Mouse (Mus musculus): ENCODE measurements around the gene Sox1. TPM values are rescaled to one million over a fixed set of nuclear protein-coding genes. Genes with fewer than 3 reads are reported as not detected.

Gene Sox1
- polyA plus RNA-seq, 1 experiment from 2014 or later: 1.1 TPM

GRCm38 (mm10) chr8:12387901-12388300, 7.2 kb upstream of the Sox1 start:
- peaks cover 6% of the 10 kb centered on the region; the same call in 1 of the 2 replicates for H3K4me1 ChIP-seq (ENCODE audit: control insufficient read depth, insufficient read depth, low read length)
- no peak for ATAC-seq (ENCODE audit: low read depth)
- no peak overlapping the region for H3K27ac ChIP-seq (ENCODE audit: low read depth, low read length)
- no peak overlapping the region for H3K4me2 ChIP-seq (ENCODE audit: low read depth, low read length)
- H3K9me3 ChIP-seq (ENCODE audit: control insufficient read depth, low read length): no peaks in the 10 kb centered on the region
- no peak overlapping the region for H3K9ac ChIP-seq (replicated peaks; ENCODE audit: low read depth, low read length)
- H3K36me3 ChIP-seq (ENCODE audit: control insufficient read depth, insufficient read depth, low read length): no peaks in the 10 kb centered on the region
- no peak overlapping the region for H3K4me3 ChIP-seq (ENCODE audit: low read depth, low read length)
- 17% methylated on average over 4 of the region's 4 CpGs for WGBS
- peaks cover 55% of the 10 kb centered on the region for H3K27me3 ChIP-seq (ENCODE audit: control insufficient read depth, insufficient read depth, low read length)

DNA sequence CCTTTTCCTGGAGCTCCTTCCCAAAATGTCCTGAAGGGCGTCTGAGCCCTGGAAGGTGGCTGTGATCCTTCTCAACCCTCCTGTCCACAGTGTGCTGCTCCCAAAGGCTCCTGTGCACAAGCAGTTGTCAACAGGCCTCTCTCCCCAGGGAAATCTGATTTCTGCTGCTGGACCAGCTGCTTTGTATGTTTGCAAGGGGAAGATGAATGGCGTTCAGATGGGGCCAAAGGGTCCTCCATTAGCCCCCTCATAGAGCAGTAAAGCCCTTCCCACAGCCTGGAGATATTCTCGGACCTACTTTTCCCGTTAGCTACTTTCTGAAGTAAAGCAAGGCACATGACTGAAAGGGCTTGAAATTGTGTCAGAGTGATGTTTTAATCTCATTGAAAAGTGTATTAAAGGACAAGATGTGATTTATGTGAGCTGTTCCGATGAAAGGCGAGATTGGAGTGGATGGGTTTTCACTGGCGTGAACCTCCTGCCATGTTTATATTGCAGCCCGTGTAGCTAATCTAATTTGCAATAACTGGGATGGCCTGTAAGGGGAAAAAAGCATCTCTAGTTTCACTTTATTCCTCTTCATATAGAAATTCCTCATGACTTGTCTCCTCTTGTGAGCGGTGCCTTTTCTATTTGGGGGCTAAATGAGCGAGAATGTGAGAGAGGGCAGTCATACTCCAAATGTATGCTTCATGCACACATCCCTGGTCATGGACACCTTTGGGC, 6.5 kb upstream of the Sox1 start:
- H3K4me3 ChIP-seq (ENCODE audit: low read depth, low read length): no peak overlapping the region
- no peaks in the 10 kb centered on the region for H3K36me3 ChIP-seq (ENCODE audit: control insufficient read depth, insufficient read depth, low read length)
- peaks cover 58% of the 10 kb centered on the region for H3K27me3 ChIP-seq (ENCODE audit: control insufficient read depth, insufficient read depth, low read length)
- H3K4me2 ChIP-seq (ENCODE audit: low read depth, low read length): no peak overlapping the region
- WGBS: 11% methylated on average over 10 of the region's 10 CpGs
- no peaks in the 10 kb centered on the region for H3K9me3 ChIP-seq (ENCODE audit: control insufficient read depth, low read length)
- ATAC-seq (ENCODE audit: low read depth): no peak
- H3K9ac ChIP-seq (replicated peaks; ENCODE audit: low read depth, low read length): no peak overlapping the region
- H3K27ac ChIP-seq (ENCODE audit: low read depth, low read length): no peak overlapping the region
- H3K4me1 ChIP-seq (ENCODE audit: control insufficient read depth, insufficient read depth, low read length): peaks cover 6% of the 10 kb centered on the region; the same call in 1 of the 2 replicates

- Histone ChIP-seq H3K36me3 (ENCODE audit: control insufficient read depth, insufficient read depth, low read length) (no peaks in the 10 kb centered on the region), H3K4me1 (ENCODE audit: control insufficient read depth, insufficient read depth, low read length) (peaks cover 6% of the 10 kb centered on the region; the same call in 1 of the 2 replicates), H3K27ac (ENCODE audit: low read depth, low read length) (no peak overlapping the region), H3K4me2 (ENCODE audit: low read depth, low read length) (no peak overlapping the region), H3K4me3 (ENCODE audit: low read depth, low read length) (no peak overlapping the region), H3K9me3 (ENCODE audit: control insufficient read depth, low read length) (no peaks in the 10 kb centered on the region), H3K9ac (replicated peaks; ENCODE audit: low read depth, low read length) (no peak overlapping the region), H3K27me3 (ENCODE audit: control insufficient read depth, insufficient read depth, low read length) (peaks cover 58% of the 10 kb centered on the region)
- 4% methylated on average over 5 of the region's 5 CpGs for WGBS
- ATAC-seq (ENCODE audit: low read depth): no peak
Measured at GRCm38 (mm10) chr8:12389116-12389471, 6.0 kb upstream of the Sox1 start.

DNA sequence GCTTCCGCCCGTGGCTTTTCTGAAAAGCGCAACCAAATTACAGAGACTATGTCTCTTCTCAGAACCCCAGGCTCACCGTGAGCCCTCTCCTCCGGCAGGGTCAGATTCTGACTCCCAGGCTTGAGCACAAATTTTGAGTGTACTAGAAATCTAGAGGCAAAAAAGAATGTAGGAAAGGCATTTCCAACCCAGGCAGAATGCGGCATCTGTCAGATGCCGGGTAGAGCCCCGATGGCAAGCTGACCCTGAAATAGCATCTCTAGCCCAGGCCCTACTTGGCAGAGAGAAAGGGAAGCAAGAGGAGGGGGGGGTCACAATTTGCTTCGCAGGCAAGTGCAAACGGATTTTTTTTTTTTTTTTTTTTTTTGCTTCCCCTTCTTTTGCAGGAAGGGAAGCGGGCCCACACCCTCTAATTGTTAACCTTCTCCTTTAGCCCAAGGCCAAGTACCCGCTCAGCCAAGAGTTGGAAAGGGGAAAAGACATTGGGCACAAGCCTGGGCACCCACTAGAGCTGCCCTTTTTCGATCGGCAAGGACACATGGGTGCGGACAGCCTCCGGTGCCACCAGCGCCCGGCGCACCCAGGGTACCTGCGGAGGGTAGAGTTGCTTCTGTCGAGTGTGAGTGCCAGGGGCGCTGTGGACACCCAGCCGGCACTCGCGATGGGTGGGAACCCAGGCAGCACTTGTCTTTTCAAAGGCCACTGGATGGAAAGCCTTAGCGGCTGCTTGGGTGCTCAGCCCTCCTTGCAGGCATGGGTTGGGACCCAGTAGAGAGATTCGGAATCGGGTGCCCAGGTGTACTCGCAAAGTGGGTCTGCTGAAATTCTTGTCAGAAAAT, 5.1 kb upstream of the Sox1 start:
- Histone ChIP-seq H3K4me1 (ENCODE audit: control insufficient read depth, insufficient read depth, low read length) (peaks cover 4% of the 10 kb centered on the region; the same call in 1 of the 2 replicates), H3K27ac (ENCODE audit: low read depth, low read length) (no peak overlapping the region), H3K4me3 (ENCODE audit: low read depth, low read length) (no peak overlapping the region), H3K9me3 (ENCODE audit: control insufficient read depth, low read length) (no peaks in the 10 kb centered on the region), H3K36me3 (ENCODE audit: control insufficient read depth, insufficient read depth, low read length) (no peaks in the 10 kb centered on the region), H3K4me2 (ENCODE audit: low read depth, low read length) (no peak overlapping the region), H3K9ac (replicated peaks; ENCODE audit: low read depth, low read length) (no peak overlapping the region), H3K27me3 (ENCODE audit: control insufficient read depth, insufficient read depth, low read length) (peaks cover 61% of the 10 kb centered on the region)
- ATAC-seq (ENCODE audit: low read depth): no peak
- WGBS: 3% methylated on average over 29 of the region's 29 CpGs

GRCm38 (mm10) chr8:12390640-12391365, 4.3 kb upstream of the Sox1 start:
- H3K9ac ChIP-seq (replicated peaks; ENCODE audit: low read depth, low read length): no peak overlapping the region
- H3K4me3 ChIP-seq (ENCODE audit: low read depth, low read length): no peak overlapping the region
- H3K4me1 ChIP-seq (ENCODE audit: control insufficient read depth, insufficient read depth, low read length): peaks cover under 1% of the 10 kb centered on the region; the same call in 1 of the 2 replicates
- H3K36me3 ChIP-seq (ENCODE audit: control insufficient read depth, insufficient read depth, low read length): no peaks in the 10 kb centered on the region
- H3K27ac ChIP-seq (ENCODE audit: low read depth, low read length): no peak overlapping the region
- H3K27me3 ChIP-seq (ENCODE audit: control insufficient read depth, insufficient read depth, low read length): peaks cover 63% of the 10 kb centered on the region
- H3K4me2 ChIP-seq (ENCODE audit: low read depth, low read length): no peak overlapping the region
- 1% methylated on average over 38 of the region's 38 CpGs for WGBS
- ATAC-seq (ENCODE audit: low read depth): no peak
- no peaks in the 10 kb centered on the region for H3K9me3 ChIP-seq (ENCODE audit: control insufficient read depth, low read length)

DNA sequence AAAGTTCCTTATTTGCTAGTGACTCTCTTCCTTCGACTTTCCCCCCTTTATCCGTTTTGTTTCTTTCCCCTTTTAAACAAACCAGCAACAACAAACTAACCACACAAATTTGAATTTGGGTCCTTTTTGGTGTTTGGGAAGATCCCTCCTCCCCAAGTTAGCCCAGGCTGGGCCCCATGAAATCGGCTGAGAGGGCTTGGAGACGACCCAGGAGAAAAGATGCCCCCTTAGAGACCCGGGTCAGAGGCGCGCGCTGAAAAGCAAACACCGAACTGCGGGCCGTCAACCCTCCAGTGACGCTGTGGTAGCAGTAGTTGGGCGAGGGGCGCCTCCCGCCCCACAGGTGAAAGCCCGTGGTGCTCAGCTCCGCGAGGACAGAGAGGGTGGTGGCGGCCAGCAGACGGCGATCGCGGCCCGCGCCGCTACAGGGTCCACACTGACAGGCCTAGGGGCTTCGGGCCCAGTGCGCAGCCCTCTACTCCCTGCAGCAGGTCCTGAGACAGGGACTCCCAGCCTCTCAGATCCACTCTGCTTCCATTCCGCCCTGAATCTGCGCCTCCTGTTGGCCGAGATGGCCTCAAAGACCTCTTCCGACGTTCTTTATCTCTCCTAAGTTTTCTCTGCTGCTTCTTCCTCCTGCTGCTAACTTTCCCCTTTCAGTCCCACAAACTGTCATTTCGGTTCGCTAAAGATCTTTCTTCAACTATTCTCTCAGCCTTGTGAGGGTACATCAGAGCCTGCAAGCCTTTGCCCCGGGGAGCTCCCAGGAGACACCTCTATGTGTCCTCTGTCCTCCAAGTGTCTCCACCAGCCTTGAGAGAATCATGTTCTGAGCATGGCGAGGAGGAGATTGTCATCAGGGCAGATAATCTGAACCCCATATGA, 3.5 kb upstream of the Sox1 start:
- H3K27me3 ChIP-seq (ENCODE audit: control insufficient read depth, insufficient read depth, low read length): peaks cover 58% of the 10 kb centered on the region
- H3K9ac ChIP-seq (replicated peaks; ENCODE audit: low read depth, low read length): no peak overlapping the region
- peaks cover under 1% of the 10 kb centered on the region for H3K4me1 ChIP-seq (ENCODE audit: control insufficient read depth, insufficient read depth, low read length)
- H3K36me3 ChIP-seq (ENCODE audit: control insufficient read depth, insufficient read depth, low read length): no peaks in the 10 kb centered on the region
- no peaks in the 10 kb centered on the region for H3K9me3 ChIP-seq (ENCODE audit: control insufficient read depth, low read length)
- ATAC-seq (ENCODE audit: low read depth): peak; percentile 47; the same call in 1 of the 2 replicates
- WGBS: 4% methylated on average over 37 of the region's 37 CpGs
- H3K4me2 ChIP-seq (ENCODE audit: low read depth, low read length): no peak overlapping the region
- no peak overlapping the region for H3K4me3 ChIP-seq (ENCODE audit: low read depth, low read length)
- no peak overlapping the region for H3K27ac ChIP-seq (ENCODE audit: low read depth, low read length)

DNA sequence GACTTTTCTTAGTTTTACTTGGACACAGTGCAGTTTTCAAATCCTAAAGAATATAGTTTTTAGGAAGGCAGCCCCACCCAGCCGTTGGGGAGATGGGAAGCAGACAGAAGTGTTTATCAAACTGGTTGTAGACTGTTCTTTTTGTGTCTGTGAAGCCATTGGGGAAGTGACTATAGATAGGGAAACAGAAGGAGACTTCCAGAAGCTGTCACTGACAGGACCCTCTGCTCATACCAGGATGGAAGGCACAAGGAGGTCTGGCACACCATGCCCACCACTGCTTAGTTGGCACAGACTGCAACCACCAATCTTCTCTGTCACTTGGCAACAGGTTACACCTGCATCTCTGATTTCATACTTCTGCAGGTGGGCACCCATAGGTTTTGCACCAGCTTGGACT, 2.3 kb upstream of the Sox1 start:
- Histone ChIP-seq H3K4me2 (ENCODE audit: low read depth, low read length) (no peak overlapping the region), H3K4me1 (ENCODE audit: control insufficient read depth, insufficient read depth, low read length) (peaks cover 8% of the 10 kb centered on the region), H3K4me3 (ENCODE audit: low read depth, low read length) (no peak overlapping the region), H3K27ac (ENCODE audit: low read depth, low read length) (no peak overlapping the region), H3K27me3 (ENCODE audit: control insufficient read depth, insufficient read depth, low read length) (peaks cover 53% of the 10 kb centered on the region), H3K9me3 (ENCODE audit: control insufficient read depth, low read length) (no peaks in the 10 kb centered on the region), H3K36me3 (ENCODE audit: control insufficient read depth, insufficient read depth, low read length) (no peaks in the 10 kb centered on the region), H3K9ac (replicated peaks; ENCODE audit: low read depth, low read length) (no peak overlapping the region)
- 24% methylated on average over 1 of the region's 1 CpGs for WGBS
- no peak for ATAC-seq (ENCODE audit: low read depth)

- no peaks in the 10 kb centered on the region for H3K9me3 ChIP-seq (ENCODE audit: control insufficient read depth, low read length)
- H3K9ac ChIP-seq (replicated peaks; ENCODE audit: low read depth, low read length): 0 out of 2 replicates have a peak overlapping the region, but pooled peaks have one; percentile 11
- H3K4me3 ChIP-seq (ENCODE audit: low read depth, low read length): peak overlapping the region; percentile 37
- no peak overlapping the region for H3K27ac ChIP-seq (ENCODE audit: low read depth, low read length)
- peaks cover 8% of the 10 kb centered on the region for H3K4me1 ChIP-seq (ENCODE audit: control insufficient read depth, insufficient read depth, low read length)
- peak overlapping the region; percentile 48; the same call in 1 of the 2 replicates for H3K4me2 ChIP-seq (ENCODE audit: low read depth, low read length)
- no peaks in the 10 kb centered on the region for H3K36me3 ChIP-seq (ENCODE audit: control insufficient read depth, insufficient read depth, low read length)
- ATAC-seq (ENCODE audit: low read depth): no peak
- H3K27me3 ChIP-seq (ENCODE audit: control insufficient read depth, insufficient read depth, low read length): peaks cover 40% of the 10 kb centered on the region
- WGBS: 2% methylated on average over 22 of the region's 22 CpGs
Measured at GRCm38 (mm10) chr8:12394385-12395000, 602 bp upstream of the Sox1 start.
